Mouse (Mus musculus) kidney, embryonic 14.5 days (tissue): ENCODE results near the gene Clec18a. TPM values are rescaled to one million over a fixed set of nuclear protein-coding genes. Genes with fewer than 3 reads are reported as not detected.

Source experiments
- ATAC-seq: fragments of 200-750 bp; cut with Nextera tagmentation; 2 replicates; pipeline ENCODE4 v1.8.0; 2017; ENCODE audit warnings: moderate number of reproducible peaks, mild to moderate bottlenecking, moderate TSS enrichment, moderate library complexity; ENCODE audit not compliant: low FRiP score, low TSS enrichment
- H3K27ac ChIP-seq: fragments of 300-500 bp; sonication (generic); 2 replicates; pipeline ENCODE4 v1.5.1; 2014; ENCODE audit warnings: low read depth, mild to moderate bottlenecking, low read length, moderate library complexity, mixed read lengths
- H3K27me3 ChIP-seq: fragments of 300-500 bp; sonication (generic); 2 replicates; pipeline ENCODE4 v1.6.1; 2014; ENCODE audit warnings: mild to moderate bottlenecking, low read length; ENCODE audit not compliant: control insufficient read depth, insufficient read depth
- H3K36me3 ChIP-seq: fragments of 300-500 bp; sonication (generic); 2 replicates; pipeline ENCODE4 v1.6.1; 2014; ENCODE audit warnings: low read length, mixed read lengths; ENCODE audit not compliant: control insufficient read depth, insufficient read depth
- H3K4me1 ChIP-seq: fragments of 300-500 bp; sonication (generic); 2 replicates; pipeline ENCODE4 v1.6.1; 2014; ENCODE audit warnings: low read length, mixed read lengths; ENCODE audit not compliant: control insufficient read depth, insufficient read depth
- H3K4me2 ChIP-seq: fragments of 300-500 bp; sonication (generic); replicated peaks from 2 replicates; pipeline ENCODE4 v1.6.1; 2014; ENCODE audit warnings: low read depth, mild to moderate bottlenecking, low read length
- H3K4me3 ChIP-seq: fragments of 300-500 bp; sonication (generic); 2 replicates; pipeline ENCODE4 v1.5.1; 2014; ENCODE audit warnings: mild to moderate bottlenecking, low read length
- H3K9ac ChIP-seq: fragments of 300-500 bp; sonication (generic); 2 replicates; pipeline ENCODE4 v1.6.1; 2014; ENCODE audit warnings: low read depth, mild to moderate bottlenecking, low read length, moderate library complexity
- H3K9me3 ChIP-seq: fragments of 300-500 bp; sonication (generic); 2 replicates; pipeline ENCODE4 v1.6.1; 2016; ENCODE audit warnings: low read length; ENCODE audit not compliant: control insufficient read depth
- WGBS: fragments of 180-500 bp; shearing (Covaris S2); extraction: QIAGEN DNeasy Blood & Tissue Kit; methylation state at CpG from one replicate; pipeline ENCODE4 v1.1.7; 2014; 5-methylcytosine and 5-hydroxymethylcytosine counted together
- polyA plus RNA-seq: library from polyadenylated mRNA; unstranded; fragments of >200 nt; fragmentation: Nextera tagmentation; extraction: Ambion mirVana; gene quantifications from 2 replicates; pipeline ENCODE4 v1.2.1, GENCODE M21; 2014

Gene Clec18a
- polyA plus RNA-seq, 1 experiment from 2014 or later: 59.0 TPM

DNA sequence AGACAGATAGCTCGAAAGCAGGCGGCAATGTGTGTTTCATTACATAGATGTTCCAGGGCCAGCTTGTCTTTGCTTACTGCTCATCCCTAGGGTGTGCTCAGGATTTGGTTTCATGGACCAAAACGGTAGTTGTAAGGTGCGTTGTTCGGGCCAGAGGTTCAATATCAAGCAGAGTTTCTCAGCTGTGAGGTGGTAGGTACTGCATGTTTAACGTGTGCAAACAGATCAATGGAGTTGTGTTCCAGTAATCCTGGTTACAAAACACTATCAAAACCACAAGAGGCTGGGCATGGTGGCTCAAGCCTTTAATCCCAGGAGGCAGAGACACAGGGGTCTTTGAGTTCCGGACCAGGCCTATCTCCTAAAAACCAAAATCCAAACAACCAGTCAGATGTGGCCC, 43.1 kb downstream of the Clec18a start:
- Histone ChIP-seq H3K9me3 (no peaks in the 10 kb centered on the region), H3K4me1 (no peaks in the 10 kb centered on the region), H3K9ac (no peak overlapping the region), H3K27me3 (no peaks in the 10 kb centered on the region), H3K36me3 (peaks cover 99% of the 10 kb centered on the region), H3K4me2 (no peak overlapping the region), H3K27ac (no peak overlapping the region), H3K4me3 (no peak overlapping the region)
- WGBS: 96% methylated on average over 7 of the region's 7 CpGs
- ATAC-seq: no peak

DNA sequence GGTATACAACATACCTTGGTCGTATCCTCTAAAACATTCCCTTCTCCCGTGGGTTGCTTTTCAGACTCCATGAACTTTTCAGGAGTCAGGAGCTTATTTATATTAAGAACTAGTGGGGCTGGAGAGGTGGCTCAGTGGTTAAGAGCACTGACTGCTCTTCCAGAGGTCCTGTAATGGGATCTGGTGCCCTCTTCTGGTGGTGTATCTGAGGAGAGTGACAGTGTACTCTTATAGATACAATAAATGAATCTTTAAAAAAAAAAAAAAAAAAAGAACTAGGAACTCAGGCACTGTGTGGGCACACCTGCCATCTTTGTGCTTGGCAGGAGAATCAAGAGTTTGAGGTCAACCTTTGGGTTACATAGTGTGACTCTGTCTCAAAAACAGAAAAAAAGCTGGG, 43.5 kb downstream of the Clec18a start:
- no peaks in the 10 kb centered on the region for H3K27me3 ChIP-seq
- H3K36me3 ChIP-seq: peaks cover 99% of the 10 kb centered on the region
- ATAC-seq: no peak
- 93% methylated on average over 2 of the region's 2 CpGs for WGBS
- H3K9ac ChIP-seq: no peak overlapping the region
- H3K9me3 ChIP-seq: no peaks in the 10 kb centered on the region
- no peaks in the 10 kb centered on the region for H3K4me1 ChIP-seq
- H3K4me3 ChIP-seq: no peak overlapping the region
- no peak overlapping the region for H3K27ac ChIP-seq
- H3K4me2 ChIP-seq: no peak overlapping the region

DNA sequence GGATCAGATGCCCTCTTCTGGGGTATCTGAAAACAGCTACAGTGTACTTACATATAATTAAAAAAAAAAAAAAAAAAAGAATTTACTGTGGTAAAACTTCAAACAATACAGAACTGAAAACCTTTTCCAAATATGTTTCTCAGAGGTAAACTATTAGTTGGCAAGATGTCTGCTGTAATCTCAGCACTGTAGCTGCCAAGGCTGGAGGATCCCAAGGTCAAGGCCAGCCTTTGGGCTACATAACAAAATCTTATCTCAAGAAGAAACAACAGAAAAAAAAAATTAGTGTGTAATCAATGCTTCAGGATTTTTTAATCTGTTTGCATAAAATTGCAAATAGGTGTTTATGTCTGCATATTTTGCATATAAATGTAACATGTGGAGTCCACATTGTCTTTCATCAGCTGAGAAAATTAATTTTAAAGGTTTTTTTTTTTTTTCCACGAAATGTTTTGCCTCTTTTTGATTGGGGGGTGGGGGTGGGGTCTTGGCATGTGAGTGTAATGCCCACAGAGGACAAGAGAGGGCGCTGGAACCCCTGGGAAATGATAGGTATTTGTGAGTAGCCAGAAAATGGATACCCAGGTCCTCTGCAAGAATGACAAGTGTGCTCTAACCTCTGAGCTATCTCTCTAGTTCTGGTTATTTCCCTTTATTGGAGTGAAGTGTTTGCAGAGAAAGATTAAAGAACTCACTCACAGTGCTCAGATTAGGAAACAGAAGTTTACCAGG, 48.1 kb downstream of the Clec18a start:
- Histone ChIP-seq H3K4me3 (no peak overlapping the region), H3K36me3 (peaks cover 98% of the 10 kb centered on the region), H3K9me3 (no peaks in the 10 kb centered on the region), H3K4me2 (no peak overlapping the region), H3K4me1 (no peaks in the 10 kb centered on the region), H3K27me3 (no peaks in the 10 kb centered on the region), H3K9ac (no peak overlapping the region), H3K27ac (no peak overlapping the region)
- 44% methylated on average over 2 of the region's 2 CpGs for WGBS
- no peak for ATAC-seq

DNA sequence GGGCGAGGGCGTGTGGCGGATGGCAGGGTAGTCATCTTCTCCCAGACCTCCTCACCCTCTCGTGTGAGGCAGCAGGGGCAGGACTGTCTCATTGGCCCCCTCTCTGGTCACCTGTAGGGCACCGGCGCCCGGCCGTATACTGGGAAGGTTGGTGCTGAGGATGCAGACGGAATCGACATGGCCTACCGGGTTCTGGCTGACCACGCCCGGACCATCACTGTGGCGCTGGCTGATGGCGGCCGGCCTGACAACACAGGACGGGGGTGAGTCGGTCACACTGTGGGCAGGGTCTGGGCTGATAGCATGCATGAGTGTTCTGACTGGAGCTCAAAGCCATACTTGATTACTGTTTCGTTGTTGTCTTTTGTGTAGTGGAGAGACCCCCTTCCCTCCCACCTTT, 49.7 kb downstream of the Clec18a start:
- no peak overlapping the region for H3K9ac ChIP-seq
- H3K27me3 ChIP-seq: no peaks in the 10 kb centered on the region
- peaks cover 98% of the 10 kb centered on the region for H3K36me3 ChIP-seq
- no peak overlapping the region for H3K4me2 ChIP-seq
- 94% methylated on average over 19 of the region's 19 CpGs for WGBS
- H3K9me3 ChIP-seq: no peaks in the 10 kb centered on the region
- H3K4me1 ChIP-seq: no peaks in the 10 kb centered on the region
- no peak overlapping the region for H3K27ac ChIP-seq
- ATAC-seq: no peak
- no peak overlapping the region for H3K4me3 ChIP-seq

DNA sequence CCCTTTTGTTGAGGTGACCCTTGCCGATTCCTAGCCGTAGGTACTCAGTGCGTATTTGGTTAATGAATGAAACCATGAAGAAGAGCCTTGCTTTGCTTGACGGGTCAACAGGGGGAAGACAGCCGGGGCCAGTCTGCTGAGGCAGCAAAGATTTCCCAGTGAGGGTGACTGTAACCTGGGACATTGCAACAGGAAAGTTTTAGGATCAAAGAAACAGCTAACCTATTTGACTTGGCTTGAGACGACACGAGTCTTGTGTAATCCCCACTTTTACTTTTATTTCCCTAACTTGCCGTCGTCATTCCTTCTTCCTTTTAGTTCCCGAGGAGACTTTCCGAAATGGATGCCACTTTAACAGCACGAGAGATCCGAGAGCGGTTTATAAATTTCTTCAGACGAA, 55.6 kb downstream of the Clec18a start:
- ATAC-seq: no peak
- WGBS: 94% methylated on average over 15 of the region's 15 CpGs

DNA sequence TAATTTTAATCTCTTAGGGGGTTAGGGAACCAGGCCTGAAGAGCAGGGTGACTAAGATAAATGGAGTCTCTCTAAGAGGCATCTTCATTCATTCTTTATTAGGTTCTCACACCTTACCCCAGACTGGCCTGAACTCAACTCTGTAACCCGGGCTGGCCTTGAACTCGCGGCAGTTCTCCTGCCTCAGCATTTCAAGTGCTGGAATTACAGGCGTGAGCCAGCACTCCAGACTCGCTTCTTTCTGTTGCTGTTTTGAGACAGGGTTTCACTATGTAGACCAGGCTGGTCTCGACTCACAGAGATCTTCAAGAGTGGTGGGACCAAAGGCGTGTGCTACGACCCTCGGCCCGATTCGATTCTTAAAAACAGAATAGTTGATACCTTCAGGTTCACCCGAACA, 58.0 kb downstream of the Clec18a start:
- Histone ChIP-seq H3K27me3 (peaks cover 3% of the 10 kb centered on the region; the same call in 1 of the 2 replicates), H3K4me3 (peak overlapping the region; percentile 68), H3K4me2 (peak overlapping the region; percentile 76), H3K9ac (peak overlapping the region; percentile 74), H3K27ac (peak overlapping the region; percentile 72; the same call in 1 of the 2 replicates), H3K36me3 (peaks cover 31% of the 10 kb centered on the region), H3K9me3 (no peaks in the 10 kb centered on the region), H3K4me1 (peaks cover 17% of the 10 kb centered on the region)
- 18% methylated on average over 12 of the region's 12 CpGs for WGBS
- no peak for ATAC-seq

More for the DNA sequence above, 55.6 kb downstream of the Clec18a start:
- H3K4me3 ChIP-seq: no peak overlapping the region
- no peaks in the 10 kb centered on the region for H3K9me3 ChIP-seq
- H3K27ac ChIP-seq: no peak overlapping the region
- H3K36me3 ChIP-seq: peaks cover 52% of the 10 kb centered on the region
- H3K4me1 ChIP-seq: peaks cover 17% of the 10 kb centered on the region
- H3K4me2 ChIP-seq: no peak overlapping the region
- H3K27me3 ChIP-seq: peaks cover 2% of the 10 kb centered on the region; the same call in 1 of the 2 replicates
- H3K9ac ChIP-seq: no peak overlapping the region

DNA sequence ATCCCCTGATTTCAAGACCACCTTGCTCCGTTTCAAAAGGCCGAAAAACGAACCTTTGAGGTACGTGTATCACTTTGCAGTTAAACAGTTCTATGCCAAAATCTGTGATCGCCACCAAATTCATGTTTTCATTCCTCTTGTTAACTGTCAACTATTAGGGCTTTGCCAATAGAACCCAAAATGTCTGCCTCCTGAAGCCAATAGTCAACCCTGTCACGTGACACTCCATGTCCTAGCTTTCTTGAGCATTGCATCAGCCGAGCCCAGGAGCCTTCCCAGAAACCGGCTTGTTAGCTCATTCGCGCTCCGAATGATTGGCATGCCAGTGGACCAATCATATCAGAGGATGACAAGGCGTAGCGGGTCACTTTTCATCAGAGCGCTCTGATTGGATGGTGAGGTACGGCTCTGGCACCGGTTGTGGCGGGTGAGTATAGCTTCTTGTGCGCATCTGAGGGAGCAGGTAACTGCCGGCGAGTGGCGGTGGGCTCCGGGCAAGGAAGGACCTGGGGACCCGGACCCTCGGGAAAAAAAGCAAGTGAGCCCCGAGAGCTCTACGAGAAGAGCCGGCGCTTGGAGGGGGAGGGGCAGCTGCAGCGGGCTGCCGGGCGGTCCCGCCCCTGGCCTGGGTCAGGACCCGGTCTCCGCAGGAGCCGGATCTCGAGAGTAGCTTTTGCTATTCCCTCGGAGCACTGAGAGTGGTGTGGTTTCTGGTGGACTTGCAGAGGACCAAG, 58.6 kb downstream of the Clec18a start:
- peaks cover 24% of the 10 kb centered on the region for H3K36me3 ChIP-seq
- H3K4me1 ChIP-seq: peaks cover 17% of the 10 kb centered on the region
- peak overlapping the region; percentile 68 for H3K4me3 ChIP-seq
- ATAC-seq: peak; percentile 99
- peak overlapping the region; percentile 72 for H3K27ac ChIP-seq
- WGBS: 7% methylated on average over 37 of the region's 37 CpGs
- peak overlapping the region; percentile 74 for H3K9ac ChIP-seq
- H3K27me3 ChIP-seq: peaks cover 3% of the 10 kb centered on the region; the same call in 1 of the 2 replicates
- H3K9me3 ChIP-seq: no peaks in the 10 kb centered on the region
- H3K4me2 ChIP-seq: peak overlapping the region; percentile 76

DNA sequence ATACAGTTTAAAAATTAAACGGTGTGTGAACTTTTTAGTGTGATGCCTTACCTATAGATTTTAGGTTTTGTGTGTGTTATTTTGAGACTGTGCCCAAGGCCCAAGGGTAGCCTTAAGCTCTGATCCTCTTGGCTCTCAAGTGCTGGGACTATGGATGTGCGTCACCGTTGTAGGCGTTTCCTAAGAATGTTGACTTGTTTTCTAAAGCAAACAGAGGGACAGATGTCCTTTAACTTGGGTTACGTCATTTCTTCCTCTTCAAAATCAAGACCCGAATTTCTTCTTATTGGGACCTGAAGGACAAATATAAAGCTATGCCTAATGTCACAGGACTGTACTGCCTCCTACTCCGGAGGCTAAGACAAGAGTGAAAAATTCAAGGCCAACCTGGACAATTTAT, 59.3 kb downstream of the Clec18a start, which contains the start of gene Aars:
Gene Aars, plus strand, starts transcription at position 229 of the 400 bp plus-strand sequence.
- Histone ChIP-seq H3K4me3 (peak within 1 kb of the TSS; percentile 68), H3K9me3 (no peaks in the 10 kb centered on the region), H3K36me3 (peaks cover 17% of the 10 kb centered on the region), H3K27ac (peak within 1 kb of the TSS; percentile 72), H3K27me3 (peaks cover 3% of the 10 kb centered on the region; the same call in 1 of the 2 replicates), H3K4me1 (peaks cover 17% of the 10 kb centered on the region), H3K4me2 (peak within 1 kb of the TSS; percentile 76), H3K9ac (peak within 1 kb of the TSS; percentile 74)
- WGBS: 97% methylated on average over 7 of the region's 7 CpGs
- no peak for ATAC-seq

DNA sequence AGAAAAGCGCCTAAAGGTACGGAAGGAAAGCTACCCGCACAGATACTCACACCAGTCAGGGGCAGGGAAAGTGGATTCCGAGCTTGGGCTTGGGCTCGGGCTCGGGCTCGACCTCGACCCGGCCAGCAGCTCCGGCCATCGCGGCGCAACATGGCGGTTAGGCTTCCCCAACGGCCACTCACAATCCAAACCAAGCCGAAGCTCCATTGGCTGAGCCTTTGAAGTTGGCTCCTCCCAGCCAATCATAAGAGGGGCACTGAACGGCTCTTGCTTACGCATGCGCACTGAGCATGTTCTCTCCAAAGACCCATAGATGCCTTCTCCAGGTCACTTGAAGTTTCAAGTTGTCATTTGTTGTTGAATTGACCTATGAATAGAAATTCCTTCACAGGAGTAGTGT, 60.7 kb downstream of the Clec18a start, which contains the start of gene Ddx19b:
Gene Ddx19b, minus strand, starts transcription at position 180 of the 400 bp plus-strand sequence.
- H3K27ac ChIP-seq: no peak within 1 kb of the TSS
- peaks cover 17% of the 10 kb centered on the region for H3K4me1 ChIP-seq
- ATAC-seq: no peak
- H3K27me3 ChIP-seq: peaks cover 3% of the 10 kb centered on the region; the same call in 1 of the 2 replicates
- H3K9me3 ChIP-seq: no peaks in the 10 kb centered on the region
- WGBS: 95% methylated on average over 19 of the region's 19 CpGs
- H3K9ac ChIP-seq: no peak within 1 kb of the TSS
- no peak within 1 kb of the TSS for H3K4me2 ChIP-seq
- H3K4me3 ChIP-seq: no peak within 1 kb of the TSS
- H3K36me3 ChIP-seq: peaks cover 6% of the 10 kb centered on the region
